Mouse (Mus musculus) C2C12 (cell line): Measurements from ENCODE around the gene D630003M21Rik.

Experiments used
- CEBPB ChIP-seq: IDR thresholded peaks from one replicate; pipeline ENCODE4 v1.6.1; 2011; ENCODE audit warnings: low read depth, mild to moderate bottlenecking, control low read depth, moderate library complexity
- CTCF ChIP-seq: IDR thresholded peaks from one replicate; pipeline ENCODE4 v1.5.1; 2011; ENCODE audit not compliant: control insufficient read depth, insufficient read depth, insufficient read length
- USF1 ChIP-seq: IDR thresholded peaks from one replicate; pipeline ENCODE4 v1.6.1; 2011; ENCODE audit warnings: low read depth, mild to moderate bottlenecking, control low read depth, moderate library complexity

DNA sequence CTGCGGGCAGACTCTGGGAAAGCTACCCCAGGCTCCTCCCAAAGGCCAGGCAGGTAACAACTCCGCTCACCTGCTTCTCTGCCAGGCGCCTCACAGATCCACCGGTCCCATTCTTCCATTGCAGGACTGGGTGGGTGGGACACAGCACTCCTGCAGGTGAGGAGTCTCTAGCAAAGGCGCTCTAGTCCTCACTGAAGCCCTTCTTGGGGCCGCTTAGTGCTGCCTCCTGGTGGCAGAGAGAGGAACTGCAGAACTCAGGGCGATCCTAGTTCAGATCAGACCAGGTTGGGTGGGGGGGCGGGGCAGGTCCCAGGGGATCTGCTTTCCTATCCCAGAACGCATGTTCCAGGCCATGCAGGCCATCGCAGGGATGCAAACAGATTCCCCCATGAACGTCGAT, 29.8 kb upstream of the D630003M21Rik start:
- TF ChIP-seq CTCF (peak; percentile 61), CEBPB (no peak), USF1 (no peak)
